Comparison of ENCODE assay signal across 22 mouse cellular contexts in genomic region chr16:88508150-88508549, GRCm38 (mm10). TPM values are rescaled to one million over a fixed set of nuclear protein-coding genes. Genes with fewer than 3 reads are reported as not detected.
"Had no signal": no experiment of that assay in that cellular context is flagged by ENCODE, and none has a peak within 500 bp of the region (broad histone marks: within the 10 kb centered on the region; RNA-seq: fewer than 3 reads in every experiment).

No protein-coding gene starts in this region.

- H3K27me3 ChIP-seq: liver, embryonic 13.5 days; liver, embryonic 15.5 days; megakaryocyte, embryonic 14.5 days; midbrain, embryonic 13.5 days; midbrain, embryonic 15.5 days; neural tube, embryonic 12.5 days; stomach, embryonic 15.5 days had no signal

- ATAC-seq: liver, postnatal 0 days; midbrain, embryonic 13.5 days; midbrain, embryonic 15.5 days had no signal

- H3K4me2 ChIP-seq: liver, embryonic 13.5 days; liver, embryonic 15.5 days; midbrain, embryonic 11.5 days; midbrain, embryonic 13.5 days; midbrain, embryonic 15.5 days; neural tube, embryonic 12.5 days; stomach, embryonic 15.5 days had no signal

- H3K4me1 ChIP-seq: liver, embryonic 13.5 days; liver, embryonic 15.5 days; megakaryocyte, embryonic 14.5 days; midbrain, embryonic 13.5 days; midbrain, embryonic 15.5 days; neural tube, embryonic 12.5 days; stomach, embryonic 15.5 days had no signal

- H3K4me3 ChIP-seq: liver, embryonic 13.5 days; liver, embryonic 15.5 days; megakaryocyte, embryonic 14.5 days; midbrain, embryonic 13.5 days; midbrain, embryonic 15.5 days; neural tube, embryonic 12.5 days; stomach, embryonic 15.5 days had no signal

- DNase-seq: liver, embryonic 13.5 days; liver, postnatal 0 days; lung, adult 2 months; lung, postnatal 14 days; right cerebral cortex, postnatal 14 days; thymus, adult 2 months; thymus, postnatal 25 days; thymus, postnatal 4 days had no signal

- H3K9ac ChIP-seq: liver, embryonic 13.5 days; liver, embryonic 15.5 days; liver, postnatal 0 days; midbrain, embryonic 13.5 days; midbrain, embryonic 15.5 days; neural tube, embryonic 12.5 days; stomach, embryonic 15.5 days had no signal

- H3K27ac ChIP-seq: liver, embryonic 13.5 days; liver, embryonic 15.5 days; macrophage; midbrain, embryonic 13.5 days; midbrain, embryonic 15.5 days; neural tube, embryonic 12.5 days; stomach, embryonic 15.5 days; stomach, postnatal 0 days had no signal

- H3K9me3 ChIP-seq: liver, embryonic 13.5 days; liver, embryonic 15.5 days; midbrain, embryonic 13.5 days; midbrain, embryonic 15.5 days; neural tube, embryonic 12.5 days; stomach, embryonic 15.5 days had no signal

- H3K36me3 ChIP-seq: liver, embryonic 13.5 days; liver, embryonic 15.5 days; midbrain, embryonic 13.5 days; midbrain, embryonic 15.5 days; neural tube, embryonic 12.5 days; stomach, embryonic 15.5 days had no signal

RNA-seq across cellular contexts. Expression of gene Cldn17, which starts 1.4 kb away (rescaled TPM):
- polyA plus RNA-seq: liver, embryonic 13.5 days; liver, embryonic 15.5 days; liver, postnatal 0 days; macrophage; midbrain, embryonic 11.5 days; midbrain, embryonic 13.5 days; midbrain, embryonic 15.5 days; midbrain, postnatal 0 days; neural tube, embryonic 12.5 days; neural tube, embryonic 14.5 days; spleen, adult 2 months; testis, adult 2 months; thymus, adult 2 months; urinary bladder, adult 2 months had no signal

RNA-seq across cellular contexts. Expression of gene Cldn8, which starts 54.8 kb away (rescaled TPM):
- polyA plus RNA-seq: liver, embryonic 13.5 days; macrophage; midbrain, embryonic 13.5 days; midbrain, embryonic 15.5 days; midbrain, postnatal 0 days; neural tube, embryonic 14.5 days; testis, adult 2 months had no signal
